ENCODE assay signal across 8 mouse cellular contexts in the genomic region with DNA sequence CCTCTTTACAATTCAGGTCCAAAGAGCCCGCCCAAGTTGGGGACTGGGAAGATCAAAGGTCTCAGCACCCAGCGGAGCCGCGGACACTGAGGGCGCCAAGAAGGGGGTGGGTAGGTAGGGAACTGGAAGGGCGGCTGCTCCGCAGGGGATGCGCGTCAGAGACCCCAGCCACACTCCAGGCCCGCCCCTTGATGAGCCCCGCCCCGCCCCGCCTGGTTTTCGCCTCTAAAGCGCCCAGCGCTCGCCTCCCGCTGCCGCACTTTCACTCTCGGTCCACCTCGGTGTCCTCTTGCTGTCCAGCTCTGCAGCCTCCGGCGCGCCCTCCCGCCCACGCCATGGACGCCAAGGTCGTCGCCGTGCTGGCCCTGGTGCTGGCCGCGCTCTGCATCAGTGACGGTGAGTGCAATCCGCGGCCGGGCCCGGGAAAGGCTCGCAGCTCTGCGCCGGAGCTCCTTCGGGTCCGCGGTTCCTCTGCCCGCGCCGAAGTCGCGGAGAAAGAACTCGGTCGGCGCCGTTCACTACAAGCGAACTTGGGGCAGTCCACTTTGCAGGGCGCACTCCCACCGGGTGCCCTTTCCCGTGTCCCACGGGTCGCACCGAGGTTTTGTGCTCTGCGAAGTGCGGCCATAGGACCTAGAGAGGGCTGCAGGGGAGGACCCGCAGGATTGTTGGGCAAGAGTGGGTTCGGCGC. TPM values are rescaled to one million over a fixed set of nuclear protein-coding genes. Genes with fewer than 3 reads are reported as not detected.
A peak's percentile ranks its signal among the peaks of the same experiment; 100 is the strongest.
DNase-seq lines count a peak whose midpoint lies in the region; ATAC-seq and TF ChIP-seq lines count a peak whose summit lies in the region.

A gene (plus strand): TSS at position 215 of the 691 bp plus-strand sequence.

- TF ChIP-seq CTCF in midbrain, postnatal 0 days (IDR thresholded peaks at IDR 0.05), result no peak

- peaks cover 3% of the 10 kb centered on the region; the same call in 1 of the 2 replicates for H3K4me1 ChIP-seq in embryonic facial prominence, embryonic 11.5 days (ENCODE audit: control insufficient read depth, insufficient read depth, low read length)
- H3K4me1 ChIP-seq in limb, embryonic 14.5 days (ENCODE audit: control insufficient read depth, insufficient read depth, low read length), result peaks cover 22% of the 10 kb centered on the region
- peaks cover 11% of the 10 kb centered on the region; the same call in 1 of the 2 replicates for H3K4me1 ChIP-seq in midbrain, postnatal 0 days (ENCODE audit: insufficient read depth, low read length)

- H3K4me3 ChIP-seq in embryonic facial prominence, embryonic 11.5 days (ENCODE audit: low read depth, low read length), result peak within 1 kb of the TSS; percentile 73
- H3K4me3 ChIP-seq in limb, embryonic 14.5 days (replicated peaks; ENCODE audit: low read length), result peak within 1 kb of the TSS; percentile 68
- peak within 1 kb of the TSS; percentile 48 for H3K4me3 ChIP-seq in midbrain, postnatal 0 days (ENCODE audit: low read depth, low read length)

- H3K9ac ChIP-seq in embryonic facial prominence, embryonic 11.5 days (replicated peaks; ENCODE audit: low read length), result peak within 1 kb of the TSS; percentile 79
- H3K9ac ChIP-seq in limb, embryonic 14.5 days (ENCODE audit: low read depth, low read length, severe bottlenecking), result peak within 1 kb of the TSS; percentile 75
- H3K9ac ChIP-seq in midbrain, postnatal 0 days (replicated peaks; ENCODE audit: low read length, poor library complexity, severe bottlenecking), result peak within 1 kb of the TSS; percentile 46

- no peaks in the 10 kb centered on the region for H3K27me3 ChIP-seq in embryonic facial prominence, embryonic 11.5 days (ENCODE audit: control insufficient read depth, insufficient read depth, low read length)
- H3K27me3 ChIP-seq in limb, embryonic 14.5 days (ENCODE audit: control insufficient read depth, insufficient read depth, low read length), result peaks cover 28% of the 10 kb centered on the region; the same call in 1 of the 2 replicates
- peaks cover 22% of the 10 kb centered on the region for H3K27me3 ChIP-seq in midbrain, postnatal 0 days (ENCODE audit: insufficient read depth, low read length)

- peak; percentile 16 to 27 for DNase-seq in spleen, adult 18-20 months
- DNase-seq in spleen, adult 12 weeks (ENCODE audit: low spot score), result no peak
- peak; percentile 81 for DNase-seq in embryonic facial prominence, embryonic 11.5 days (ENCODE audit: low spot score)
- DNase-seq in heart, adult 18-20 months, result peak; percentile 85
- peak; percentile 83 for DNase-seq in kidney, adult 18-20 months
- DNase-seq in limb, embryonic 14.5 days (ENCODE audit: low spot score), result peak; percentile 69
- DNase-seq in midbrain, postnatal 0 days (ENCODE audit: low spot score), result no peak
- DNase-seq in testis, postnatal 14 days (ENCODE audit: low spot score), result peak; percentile 44

- under 1% methylated on average over 61 of the region's 64 CpGs for WGBS in embryonic facial prominence, embryonic 11.5 days
- under 1% methylated on average over 55 of the region's 64 CpGs for WGBS in limb, embryonic 14.5 days
- under 1% methylated on average over 61 of the region's 64 CpGs for WGBS in midbrain, postnatal 0 days

- H3K27ac ChIP-seq in embryonic facial prominence, embryonic 11.5 days (replicated peaks; ENCODE audit: low read depth, low read length), result peak within 1 kb of the TSS; percentile 28
- 0 out of 2 replicates have a peak within 1 kb of the TSS, but pooled peaks have one; percentile 43 for H3K27ac ChIP-seq in limb, embryonic 14.5 days (replicated peaks; ENCODE audit: low read depth, low read length)
- no peak within 1 kb of the TSS for H3K27ac ChIP-seq in midbrain, postnatal 0 days (ENCODE audit: low read depth, low read length)

- ATAC-seq in embryonic facial prominence, embryonic 11.5 days (replicated peaks; ENCODE audit: insufficient number of reproducible peaks, low FRiP score, low TSS enrichment, low read depth), result peak; percentile 53
- peak; percentile 50 for ATAC-seq in limb, embryonic 14.5 days (ENCODE audit: low FRiP score, low read depth)
- ATAC-seq in midbrain, postnatal 0 days (ENCODE audit: low FRiP score), result peak; percentile 42; the same call in 1 of the 2 replicates

- peak within 1 kb of the TSS; percentile 85 for H3K4me2 ChIP-seq in embryonic facial prominence, embryonic 11.5 days (ENCODE audit: low read depth, low read length)
- peak within 1 kb of the TSS; percentile 91 for H3K4me2 ChIP-seq in limb, embryonic 14.5 days (replicated peaks; ENCODE audit: low read depth, low read length, severe bottlenecking)
- peak within 1 kb of the TSS; percentile 93 for H3K4me2 ChIP-seq in midbrain, postnatal 0 days (ENCODE audit: low read depth, low read length, poor library complexity, severe bottlenecking)

- H3K36me3 ChIP-seq in embryonic facial prominence, embryonic 11.5 days (replicated peaks; ENCODE audit: control insufficient read depth, insufficient read depth, low read depth, low read length), result no peaks in the 10 kb centered on the region; the same call in 1 of the 2 replicates
- H3K36me3 ChIP-seq in limb, embryonic 14.5 days (ENCODE audit: control insufficient read depth, insufficient read depth, low read length), result peaks cover 10% of the 10 kb centered on the region
- no peaks in the 10 kb centered on the region for H3K36me3 ChIP-seq in midbrain, postnatal 0 days (ENCODE audit: insufficient read depth, low read length)

- 0 out of 2 replicates have a peak, but pooled peaks have one; percentile 32 for TF ChIP-seq POLR2A in limb, embryonic 14.5 days (IDR thresholded peaks at IDR 0.05; ENCODE audit: borderline replicate concordance, extremely low read depth, insufficient read depth, insufficient read length)

- no peaks in the 10 kb centered on the region for H3K9me3 ChIP-seq in embryonic facial prominence, embryonic 11.5 days (replicated peaks; ENCODE audit: control insufficient read depth, low read length)
- no peaks in the 10 kb centered on the region for H3K9me3 ChIP-seq in limb, embryonic 14.5 days (ENCODE audit: control insufficient read depth, low read length)
- H3K9me3 ChIP-seq in midbrain, postnatal 0 days (ENCODE audit: low read length), result no peaks in the 10 kb centered on the region

RNA-seq across cellular contexts. Expression of the gene that starts here (rescaled TPM):
- 147 TPM in 2 replicates for polyA plus RNA-seq in embryonic facial prominence, embryonic 11.5 days (2014; fragmentation: Nextera tagmentation; extraction: Ambion mirVana)
- 10 to 100 TPM; 90.2 to 91.3 TPM for total RNA-seq in heart, adult 18-20 months (2021)
- 207 and 208 TPM in 2 replicates for polyA plus RNA-seq in limb, embryonic 14.5 days (2012; rRNA removed)
- polyA plus RNA-seq in limb, embryonic 14.5 days (2014; fragmentation: Nextera tagmentation; extraction: Ambion mirVana), result 146 and 161 TPM in 2 replicates
- 27.8 and 32.8 TPM in 2 replicates for total RNA-seq in midbrain, postnatal 0 days (2014; rRNA removed)
- 68.2 and 79.0 TPM in 2 replicates for polyA plus RNA-seq in midbrain, postnatal 0 days (2015; fragmentation: Nextera tagmentation; extraction: Ambion mirVana)

Comparison
In these comparisons a context has a peak if more than half of its experiments do, and no peak if none do; other contexts are left out.
1. DNase-seq: peak in spleen, adult 18-20 months (2 of 2), embryonic facial prominence, embryonic 11.5 days (single experiment), heart, adult 18-20 months (2 of 2), kidney, adult 18-20 months (single experiment), limb, embryonic 14.5 days (single experiment) and testis, postnatal 14 days (single experiment); none in spleen, adult 12 weeks (single experiment) and midbrain, postnatal 0 days (single experiment).
2. Peak in every context shown above with its lines, with median percentiles within 50 percentile points of each other: ATAC-seq, H3K4me2 ChIP-seq, H3K4me3 ChIP-seq and H3K9ac ChIP-seq.